Mouse (Mus musculus): ENCODE results near the gene Ttc3. TPM values are rescaled to one million over a fixed set of nuclear protein-coding genes. Genes with fewer than 3 reads are reported as not detected.
"Not testable (repeated sequence)": the region's sequence is repeated elsewhere in the genome, so short reads cannot be mapped to it uniquely, and the experiment has no call there.

Ttc3 gene
- total RNA-seq, 2 experiments from 2014 or later, result 798 to 822 TPM

DNA sequence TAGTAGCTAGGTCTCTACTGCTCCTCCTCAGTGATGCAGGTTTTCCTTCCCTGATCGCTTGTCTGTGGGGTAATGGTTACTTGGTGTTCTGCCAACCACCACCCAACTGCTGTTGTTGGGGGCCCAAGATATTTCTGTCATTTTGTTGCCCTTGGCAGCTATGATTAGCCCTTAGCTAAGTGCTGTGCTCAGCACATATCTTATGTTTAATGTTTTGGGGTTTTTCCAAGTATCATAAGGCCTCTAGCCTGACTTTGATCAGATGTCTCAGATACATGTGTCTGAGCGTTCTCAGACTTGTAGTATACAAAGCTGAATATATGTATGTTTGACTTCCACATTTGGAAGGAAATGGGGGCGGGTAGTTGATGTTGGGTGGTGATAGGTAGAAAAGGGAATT lies 40.9 kb downstream of the Ttc3 start:
- intact Hi-C loops (cut with DNase I), result no loop called here

DNA sequence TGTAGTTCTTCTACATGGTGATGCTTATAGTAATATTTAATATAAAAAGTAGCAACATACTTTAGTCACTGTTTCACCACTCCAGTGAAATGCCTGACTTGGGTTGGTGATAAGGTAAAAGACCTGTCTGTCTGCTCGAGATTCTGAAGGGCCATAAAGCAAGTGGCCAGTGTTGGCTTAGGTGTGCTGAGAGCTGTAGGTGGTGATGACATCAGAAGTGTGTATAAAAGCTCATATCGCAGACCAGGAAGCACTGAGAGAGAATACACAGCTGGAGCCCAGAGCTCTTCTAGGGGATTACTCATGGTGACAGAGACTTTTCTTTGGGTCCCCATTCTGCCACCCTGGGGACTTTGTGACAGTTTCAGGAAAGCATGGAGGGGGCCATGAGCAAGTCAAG lies 41.8 kb downstream of the Ttc3 start:
- DNase-seq (ENCODE audit: extremely low spot score in 1 of 2, low spot score in 2 of 2), result no peak
- intact Hi-C loops (cut with DNase I), result no loop called here

More for the DNA sequence above, 40.9 kb downstream of the Ttc3 start:
- DNase-seq (ENCODE audit: extremely low spot score in 1 of 2, low spot score in 2 of 2), result no peak

DNA sequence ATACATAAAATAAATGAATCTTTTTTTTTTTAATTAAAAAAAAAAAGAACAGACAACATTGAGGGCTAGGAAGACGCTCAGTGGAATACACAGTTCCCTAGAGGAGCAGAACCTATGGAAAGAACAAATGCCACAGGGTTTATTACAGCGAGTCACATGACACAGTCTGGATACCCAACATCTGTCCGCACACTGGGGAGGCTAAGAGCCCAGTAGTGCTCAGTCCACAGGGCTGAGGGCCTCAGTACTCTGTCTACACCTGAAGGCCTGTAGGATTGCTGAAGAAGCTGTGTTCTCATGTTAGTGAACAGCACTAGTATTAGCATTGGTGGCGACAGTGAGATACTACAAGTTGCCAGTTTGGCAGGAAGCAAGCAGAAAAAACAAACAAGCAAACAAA lies 42.3 kb downstream of the Ttc3 start:
- intact Hi-C loops (cut with DNase I), result no loop called here
- DNase-seq (ENCODE audit: extremely low spot score in 1 of 2, low spot score in 2 of 2), result no peak

DNA sequence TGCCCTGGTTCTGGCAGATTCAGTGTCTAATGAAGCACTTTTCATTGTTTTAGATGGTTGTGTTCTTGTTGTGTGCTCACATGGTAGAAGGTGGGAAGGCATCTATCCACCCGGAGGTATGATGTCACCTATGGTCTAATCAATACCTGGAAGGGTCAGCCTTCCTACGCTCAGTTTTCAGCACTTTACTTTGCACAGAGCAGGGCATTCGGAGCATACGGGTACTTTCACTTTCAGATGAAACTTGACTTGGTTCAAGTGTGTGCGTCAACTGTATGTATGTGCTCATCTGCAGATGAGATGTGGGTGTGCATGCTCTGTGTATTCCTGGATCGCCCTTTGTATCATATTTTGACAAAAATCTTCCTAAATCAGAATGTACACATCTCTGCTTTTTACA lies 43.7 kb downstream of the Ttc3 start:
- intact Hi-C loops (cut with DNase I), result no loop called here

DNA sequence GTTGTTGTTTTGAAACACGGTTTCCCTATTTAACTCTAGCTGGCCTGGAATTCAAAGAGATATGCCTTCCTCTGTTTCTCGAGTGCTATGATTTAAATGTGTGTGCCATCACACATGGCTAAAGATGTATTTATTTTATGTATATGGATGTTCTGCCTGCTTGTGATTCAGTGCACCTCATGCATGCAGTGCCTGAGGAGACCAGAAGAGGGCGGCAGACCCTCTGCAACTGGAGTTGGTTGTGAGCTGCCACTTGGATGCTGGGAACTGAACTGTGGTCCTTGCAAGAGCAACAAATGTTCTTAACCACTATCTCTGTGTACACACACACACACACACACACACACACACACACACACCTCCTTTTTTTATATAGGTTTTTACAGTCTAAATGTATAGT lies 50.1 kb downstream of the Ttc3 start:
- no peak for DNase-seq (ENCODE audit: extremely low spot score in 1 of 2, low spot score in 2 of 2)
- intact Hi-C loops (cut with DNase I), result loop anchor here (5.0 kb wide), 1 partner anchor 37 kb away; no protein-coding TSS in a partner anchor

More for the DNA sequence above, 43.7 kb downstream of the Ttc3 start:
- DNase-seq (ENCODE audit: extremely low spot score in 1 of 2, low spot score in 2 of 2), result no peak

DNA sequence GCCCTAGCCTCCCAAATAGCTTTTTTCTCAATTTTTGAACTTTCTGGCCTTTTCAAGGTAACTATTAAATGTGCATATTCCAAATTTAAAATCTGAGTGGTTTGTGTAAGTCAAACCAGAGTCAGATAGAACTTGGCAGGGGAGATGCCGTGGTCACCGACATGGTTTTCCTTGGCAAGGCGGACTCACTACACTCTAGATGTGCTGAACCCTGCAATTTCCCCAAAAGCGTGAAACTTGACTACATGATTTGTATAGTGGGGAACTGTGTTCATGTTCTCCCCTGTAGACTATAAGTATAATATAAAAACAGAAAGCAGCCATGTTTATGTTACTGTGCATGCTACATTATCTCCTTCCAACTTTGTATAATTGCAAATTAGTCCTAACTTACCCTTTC lies 58.5 kb downstream of the Ttc3 start:
- no peak for DNase-seq (ENCODE audit: extremely low spot score in 1 of 2, low spot score in 2 of 2)
- intact Hi-C loops (cut with DNase I), result no loop called here

DNA sequence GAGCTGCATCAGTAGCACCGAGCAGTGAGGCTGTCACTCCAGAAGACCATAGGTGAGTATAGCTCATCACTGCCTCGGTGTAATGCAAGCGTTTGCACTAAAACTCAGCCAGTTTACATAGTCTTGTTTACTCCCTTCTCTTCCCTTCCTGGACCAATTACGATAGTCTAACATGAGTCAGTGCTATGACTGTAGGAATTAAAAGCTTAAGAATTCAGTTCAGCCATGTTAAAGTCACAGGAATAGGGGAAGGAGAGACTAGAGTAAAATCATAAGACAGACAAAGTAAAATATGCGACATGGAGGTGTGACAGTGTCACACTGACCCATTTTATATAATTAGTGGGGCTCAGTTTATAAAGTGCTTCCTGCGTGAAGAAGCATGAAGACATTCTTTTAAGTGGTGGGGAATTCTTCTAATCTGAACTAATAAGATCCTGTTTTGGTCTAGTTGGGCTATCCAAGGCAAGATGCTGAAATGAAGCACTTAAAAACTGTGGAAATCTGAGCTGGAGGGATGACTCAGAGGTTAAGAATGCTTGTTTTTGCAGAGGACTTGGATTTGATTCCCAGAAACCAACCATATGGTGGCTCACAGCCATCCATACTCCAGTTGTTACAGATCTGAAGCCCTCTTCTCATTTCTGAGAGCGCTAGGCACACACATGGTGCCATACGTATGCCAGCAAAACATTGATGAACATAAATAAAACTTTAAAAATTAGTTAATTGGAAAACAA lies 65.2 kb downstream of the Ttc3 start:
- no peak for DNase-seq (ENCODE audit: extremely low spot score in 1 of 2, low spot score in 2 of 2)
- intact Hi-C loops (cut with DNase I), result no loop called here

DNA sequence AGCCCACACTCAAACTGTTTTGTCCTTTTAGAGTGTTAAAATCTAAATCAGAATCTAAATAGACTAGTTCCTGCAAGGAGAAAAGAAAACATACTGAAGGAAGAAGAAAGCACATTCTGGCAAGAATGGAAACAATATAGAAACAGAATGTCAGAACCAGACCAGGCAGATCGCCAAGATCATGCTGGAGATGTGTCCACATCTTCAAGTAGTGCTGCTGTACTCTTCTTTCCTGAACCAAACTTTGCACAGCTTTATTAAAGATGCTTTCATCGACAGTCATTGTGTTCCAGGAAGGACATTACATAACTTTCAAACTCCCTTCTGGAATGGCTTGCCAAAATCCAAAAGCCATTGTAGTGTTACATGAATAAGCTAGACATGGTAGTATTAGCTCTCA lies 66.4 kb downstream of the Ttc3 start:
- intact Hi-C loops (cut with DNase I), result no loop called here
- DNase-seq (ENCODE audit: extremely low spot score in 1 of 2, low spot score in 2 of 2), result no peak

DNA sequence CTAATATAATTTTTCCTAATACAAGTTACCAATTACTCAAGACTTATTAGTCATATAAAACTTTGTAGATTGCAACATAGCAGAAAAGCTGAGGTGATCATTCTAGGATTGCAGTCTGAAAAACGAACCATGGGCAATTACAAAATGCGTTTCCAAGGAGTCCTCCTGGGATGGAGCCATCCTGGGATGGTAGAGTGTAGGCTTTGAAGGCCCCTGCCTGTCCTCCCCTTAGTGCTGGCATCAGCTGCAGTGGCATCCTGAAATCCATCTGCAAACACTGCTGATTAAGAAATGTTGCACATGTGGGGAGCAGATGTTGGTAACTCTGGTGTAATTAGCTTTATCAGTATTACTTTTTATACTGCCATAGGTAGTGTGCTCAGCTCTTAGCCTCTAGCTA lies 70.9 kb downstream of the Ttc3 start:
- DNase-seq (ENCODE audit: extremely low spot score in 1 of 2, low spot score in 2 of 2), result no peak
- intact Hi-C loops (cut with DNase I), result no loop called here

DNA sequence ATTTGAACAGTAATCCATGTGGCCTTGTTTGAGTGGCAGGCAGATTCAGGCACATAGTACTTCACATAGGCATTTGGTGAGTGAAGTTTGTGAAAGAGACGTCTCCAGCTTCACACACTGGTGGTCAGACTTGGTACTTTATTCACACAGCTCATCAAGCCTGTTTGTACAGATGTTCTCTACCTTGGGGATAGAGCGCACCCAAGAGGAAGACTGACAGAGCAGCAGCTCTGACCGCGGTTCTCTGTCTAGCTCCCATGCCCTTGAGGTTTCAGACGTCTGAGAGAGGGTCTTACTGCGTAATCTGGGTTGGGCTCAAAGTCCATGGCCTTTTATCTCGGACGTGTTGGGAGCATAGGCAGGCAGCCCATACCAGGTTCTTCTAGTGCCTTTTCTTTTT lies 78.7 kb downstream of the Ttc3 start:
- intact Hi-C loops (cut with DNase I), result no loop called here

DNA sequence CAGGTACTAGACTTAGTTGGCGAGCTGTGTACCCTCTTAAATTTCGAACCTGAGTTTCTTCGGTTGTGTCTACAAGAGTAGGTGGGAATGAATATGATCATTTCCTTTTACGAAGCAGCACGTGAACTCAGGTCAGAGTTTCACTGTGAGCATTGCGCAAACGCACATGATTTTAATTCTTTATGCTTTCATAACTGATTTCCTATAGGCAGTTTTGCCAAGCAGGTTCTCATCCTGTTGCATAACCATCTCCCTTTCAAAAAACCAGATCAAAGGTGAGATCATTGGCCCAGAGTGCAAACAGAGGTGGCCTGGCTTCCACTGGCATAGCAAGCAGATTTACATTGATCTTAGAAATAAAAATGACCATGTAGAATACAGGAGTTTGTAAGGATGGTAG lies 79.2 kb downstream of the Ttc3 start:
- intact Hi-C loops (cut with DNase I), result no loop called here
- DNase-seq (ENCODE audit: extremely low spot score in 1 of 2, low spot score in 2 of 2), result no peak

More for the DNA sequence above, 78.7 kb downstream of the Ttc3 start:
- DNase-seq (ENCODE audit: extremely low spot score in 1 of 2, low spot score in 2 of 2), result no peak

DNA sequence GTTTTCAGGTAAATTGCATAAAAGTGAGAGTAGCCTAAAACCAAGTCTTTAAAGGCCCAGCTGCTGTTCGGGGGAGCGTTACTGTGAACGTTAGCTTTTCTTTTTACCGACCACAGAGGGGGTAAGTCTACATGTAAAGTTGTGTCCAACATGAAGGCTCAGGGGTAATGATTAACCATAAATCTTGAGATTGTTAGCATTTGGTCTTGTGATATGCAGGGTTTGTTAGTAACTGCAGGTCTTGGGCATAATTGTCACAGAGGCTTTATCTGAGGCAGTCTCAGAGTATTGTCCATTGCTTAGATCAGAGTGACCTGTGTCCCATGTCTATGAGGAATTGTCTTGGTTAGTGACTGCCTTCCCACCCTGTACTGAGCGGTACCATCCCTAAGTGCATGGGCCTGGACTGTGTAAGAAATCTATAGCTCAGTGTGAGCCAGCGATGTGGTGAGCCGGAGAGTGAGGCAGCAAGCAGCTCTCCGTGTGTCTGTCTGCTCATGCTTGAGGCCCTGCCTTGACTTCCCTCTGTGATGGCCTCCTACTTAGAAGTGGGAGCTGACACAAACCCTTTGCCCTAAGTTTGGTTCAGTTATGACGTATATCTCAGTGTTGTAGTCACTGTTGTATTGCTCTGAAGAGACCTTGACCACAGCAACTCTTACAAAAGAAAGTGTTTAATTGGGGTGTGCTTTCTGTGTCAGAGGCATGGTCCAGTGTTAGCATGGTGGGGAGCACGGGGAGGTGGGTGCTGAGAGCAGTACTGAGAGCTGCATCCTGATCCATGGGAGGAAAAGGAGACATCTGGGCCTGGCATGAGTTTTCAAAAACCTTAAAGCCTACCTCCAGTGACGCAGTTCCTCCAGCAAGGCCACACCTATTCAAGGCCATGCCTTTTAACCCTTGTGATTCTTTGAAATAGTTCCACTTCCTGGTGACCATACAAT lies 81.4 kb downstream of the Ttc3 start:
- intact Hi-C loops (cut with DNase I), result no loop called here
- DNase-seq (ENCODE audit: extremely low spot score in 1 of 2, low spot score in 2 of 2), result no peak

DNA sequence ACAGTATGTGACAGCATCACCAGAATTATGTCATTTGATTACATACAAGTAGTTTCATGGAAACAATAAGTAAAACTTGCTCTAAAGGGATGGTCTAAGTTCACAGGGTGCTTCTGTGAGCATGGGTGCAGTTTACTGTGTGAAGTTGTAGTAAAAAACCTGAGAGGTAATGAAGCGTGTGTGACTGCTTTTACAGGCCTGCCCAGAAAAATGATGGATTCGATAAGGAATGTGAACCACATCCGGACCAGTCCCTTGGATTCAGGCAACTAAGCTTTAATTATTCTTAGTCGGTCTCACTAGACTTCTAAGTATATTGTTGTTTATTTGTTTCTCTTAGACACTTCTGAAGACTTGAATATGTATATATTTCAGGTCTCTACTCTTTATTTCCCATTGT lies 82.3 kb downstream of the Ttc3 start:
- DNase-seq (ENCODE audit: extremely low spot score in 1 of 2, low spot score in 2 of 2), result no peak
- intact Hi-C loops (cut with DNase I), result no loop called here

DNA sequence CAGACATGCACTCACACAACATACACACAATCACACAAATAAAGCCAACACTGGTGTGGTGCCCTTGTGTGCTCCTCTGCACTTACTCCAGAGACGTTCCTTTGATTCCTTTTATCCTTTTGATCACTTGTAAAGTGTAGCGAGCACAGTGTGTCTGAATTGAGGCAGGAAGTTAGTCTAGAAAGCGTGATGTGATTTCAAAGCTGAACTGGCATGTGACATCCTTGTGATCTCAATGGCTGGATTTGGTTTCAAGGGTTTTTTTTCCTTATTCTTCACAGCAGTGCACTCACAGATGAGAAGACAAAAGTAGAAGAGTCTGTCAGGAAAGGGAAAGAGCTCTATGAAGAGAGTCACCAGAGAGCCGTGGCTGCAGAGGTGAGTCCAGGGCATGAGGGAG lies 83.7 kb downstream of the Ttc3 start:
- DNase-seq (ENCODE audit: extremely low spot score in 1 of 2, low spot score in 2 of 2), result no peak
- intact Hi-C loops (cut with DNase I), result no loop called here

DNA sequence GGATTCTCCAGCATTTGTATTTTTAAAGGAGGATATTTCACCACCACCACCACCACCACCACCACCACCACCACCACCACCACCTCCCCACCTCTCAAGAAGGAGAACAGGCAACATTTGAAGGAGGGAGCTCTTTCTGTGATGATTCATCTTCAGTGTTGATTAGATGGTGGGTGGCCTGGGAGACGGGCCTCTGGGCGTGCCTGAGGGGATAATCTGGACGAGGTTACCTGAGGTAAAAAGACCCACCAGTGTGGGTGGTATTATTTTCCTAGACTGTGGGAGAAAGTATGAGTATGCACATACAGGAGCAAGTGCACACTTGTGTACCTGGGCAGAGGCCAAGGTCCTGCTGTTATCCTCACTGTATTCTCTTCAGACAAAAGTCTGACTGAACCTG lies 93.6 kb downstream of the Ttc3 start:
- intact Hi-C loops (cut with DNase I), result loop anchor here (10.0 kb wide), 1 partner anchor 881 kb away; no protein-coding TSS in a partner anchor
- no peak for DNase-seq (ENCODE audit: extremely low spot score in 1 of 2, low spot score in 2 of 2)

DNA sequence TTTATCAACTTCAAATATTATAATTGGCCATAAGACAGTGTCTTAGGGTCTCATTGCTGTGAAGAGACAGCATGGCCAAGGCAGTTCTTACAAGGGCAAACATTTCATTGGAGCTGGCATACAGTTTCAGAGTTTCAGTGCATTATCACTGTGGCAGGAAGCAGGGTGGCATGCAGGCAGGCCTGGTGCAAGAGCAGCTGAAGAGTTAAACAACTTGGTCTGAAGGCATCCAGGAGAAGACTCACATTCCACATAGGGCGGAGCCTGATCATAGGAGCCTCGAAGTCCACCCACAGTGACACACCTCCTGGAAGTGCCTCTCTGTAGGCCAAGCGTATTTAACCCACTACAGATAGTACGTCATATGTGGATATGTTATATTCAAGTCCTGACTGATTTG lies 95.5 kb downstream of the Ttc3 start:
- intact Hi-C loops (cut with DNase I), result loop anchor here (10.0 kb wide), 1 partner anchor 879 kb away; no protein-coding TSS in a partner anchor
- no peak for DNase-seq (ENCODE audit: extremely low spot score in 1 of 2, low spot score in 2 of 2)

DNA sequence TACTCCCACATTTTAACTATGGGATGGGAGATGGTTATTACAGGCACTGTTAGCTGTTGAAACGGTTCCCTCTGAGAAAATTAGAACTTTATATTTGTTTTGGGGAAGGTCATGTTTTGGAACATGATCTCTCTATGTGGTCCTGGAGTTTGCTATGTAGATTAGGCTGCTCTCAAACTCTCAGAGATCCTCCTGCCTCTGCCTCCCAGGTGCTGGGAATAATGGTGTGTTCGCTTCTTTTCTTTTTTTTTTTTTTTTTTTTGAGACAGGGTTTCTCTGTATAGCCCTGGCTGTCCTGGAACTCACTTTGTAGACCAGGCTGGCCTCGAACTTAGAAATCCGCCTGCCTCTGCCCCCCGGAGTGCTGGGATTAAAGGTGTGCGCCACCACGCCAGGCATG lies 95.9 kb downstream of the Ttc3 start:
- intact Hi-C loops (cut with DNase I), result loop anchor here (10.0 kb wide), 1 partner anchor 878 kb away; no protein-coding TSS in a partner anchor
- not testable (repeated sequence) for DNase-seq (ENCODE audit: extremely low spot score in 1 of 2, low spot score in 2 of 2)

DNA sequence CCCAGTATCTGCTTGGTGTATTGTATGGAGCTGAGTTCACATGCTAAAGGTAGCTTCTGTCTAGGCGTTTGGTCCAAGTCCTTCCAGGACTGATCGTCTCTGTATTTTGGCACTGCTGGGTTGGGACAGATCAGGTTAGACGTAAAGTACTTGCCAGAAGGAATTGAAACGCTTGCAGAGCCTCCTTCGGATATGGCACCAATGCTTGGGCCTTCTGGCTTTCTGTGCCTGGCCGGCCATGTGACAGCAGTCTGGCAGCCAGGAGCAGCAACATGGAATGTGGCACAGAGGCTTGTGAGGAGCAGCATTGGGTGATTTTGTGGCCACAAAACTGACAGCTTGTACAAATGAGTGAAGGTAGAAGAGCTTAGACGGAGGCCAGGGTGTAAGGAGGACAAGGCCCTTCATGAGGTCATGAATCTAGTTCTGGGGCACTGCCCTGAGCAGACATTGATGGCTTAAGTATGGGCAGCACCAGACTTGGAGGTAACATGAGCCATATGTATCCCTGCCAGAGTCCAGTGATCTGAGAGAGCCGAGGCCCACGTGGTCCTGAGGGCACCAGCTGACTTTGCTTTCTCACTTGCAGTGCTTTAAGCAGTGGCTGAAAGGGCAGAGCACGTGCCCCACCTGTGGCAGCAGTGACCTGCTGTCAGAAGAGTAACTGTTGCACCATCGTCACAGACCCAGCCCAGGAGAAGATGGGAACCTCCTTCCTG lies 97.1 kb downstream of the Ttc3 start:
- no peak for DNase-seq (ENCODE audit: extremely low spot score in 1 of 2, low spot score in 2 of 2)
- intact Hi-C loops (cut with DNase I), result loop anchor here (10.0 kb wide), 1 partner anchor 877 kb away; no protein-coding TSS in a partner anchor

DNA sequence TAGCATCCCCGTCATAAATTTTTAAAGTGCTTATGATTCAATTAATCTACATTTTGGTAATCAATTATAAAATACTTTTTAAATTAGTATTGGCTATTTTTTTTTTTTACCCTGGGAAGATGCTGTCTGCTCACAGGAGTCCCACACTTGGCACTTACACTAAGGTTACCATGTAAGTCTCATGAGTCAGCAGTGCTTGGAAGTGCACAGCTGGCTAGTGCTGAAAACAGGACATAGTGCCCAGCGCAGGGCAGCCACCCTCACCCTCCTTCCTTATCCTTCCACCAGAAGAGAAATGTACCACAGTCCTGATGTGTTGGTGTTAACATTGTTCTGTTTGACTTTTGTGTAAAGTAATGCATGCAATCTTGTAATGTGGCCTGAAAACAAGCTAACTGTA lies 98.0 kb downstream of the Ttc3 start:
- DNase-seq (ENCODE audit: extremely low spot score in 1 of 2, low spot score in 2 of 2), result no peak
- intact Hi-C loops (cut with DNase I), result loop anchor here (10.0 kb wide), 1 partner anchor 876 kb away; no protein-coding TSS in a partner anchor

Data from left cerebral cortex, postnatal 10 days (tissue).